Comparison of ENCODE assay signal across 22 mouse cellular contexts in genomic region chr3:142555623-142556022, GRCm38 (mm10). TPM values are rescaled to one million over a fixed set of nuclear protein-coding genes. Genes with fewer than 3 reads are reported as not detected.
DNase-seq lines count a peak whose midpoint lies in the region; ATAC-seq and TF ChIP-seq lines count a peak whose summit lies in the region.
"Had no signal": no experiment of that assay in that cellular context is flagged by ENCODE, and none has a peak within 500 bp of the region (broad histone marks: within the 10 kb centered on the region; RNA-seq: fewer than 3 reads in every experiment).

No protein-coding gene starts in this region.

- WGBS in hindbrain, embryonic 16.5 days = 82% methylated on average over 11 of the region's 11 CpGs
- WGBS in hindbrain, embryonic 10.5 days = 91% methylated on average over 11 of the region's 11 CpGs
- 66% methylated on average over 11 of the region's 11 CpGs for WGBS in lung, postnatal 0 days

- no peaks in the 10 kb centered on the region; the same call in 1 of the 2 replicates for H3K4me1 ChIP-seq in hindbrain, embryonic 16.5 days (ENCODE audit: control insufficient read depth, insufficient read depth, low read depth, low read length)
- peaks cover 3% of the 10 kb centered on the region for H3K4me1 ChIP-seq in hindbrain, embryonic 10.5 days (replicated peaks)
- H3K4me1 ChIP-seq in lung, postnatal 0 days (ENCODE audit: insufficient read depth, low read depth, low read length) = no peaks in the 10 kb centered on the region
- H3K4me1 ChIP-seq: embryonic facial prominence, embryonic 15.5 days; lung, embryonic 15.5 days had no signal

- H3K4me2 ChIP-seq in hindbrain, embryonic 16.5 days (ENCODE audit: low read length) = no peak overlapping the region
- H3K4me2 ChIP-seq in lung, postnatal 0 days (replicated peaks; ENCODE audit: low read depth, low read length) = no peak overlapping the region
- H3K4me2 ChIP-seq: embryonic facial prominence, embryonic 15.5 days; heart, embryonic 11.5 days; liver, embryonic 13.5 days; lung, embryonic 15.5 days had no signal

- H3K27ac ChIP-seq in hindbrain, embryonic 16.5 days (ENCODE audit: low read depth, low read length) = no peak overlapping the region
- H3K27ac ChIP-seq in hindbrain, embryonic 10.5 days = no peak overlapping the region
- no peak overlapping the region for H3K27ac ChIP-seq in lung, postnatal 0 days (ENCODE audit: low read length)
- H3K27ac ChIP-seq: embryonic facial prominence, embryonic 15.5 days; forebrain, embryonic 10.5 days; kidney, postnatal 0 days; limb, embryonic 10.5 days; liver, embryonic 13.5 days; lung, embryonic 15.5 days had no signal

- TF ChIP-seq CTCF in lung, postnatal 0 days (IDR thresholded peaks at IDR 0.05) = no peak

- H3K4me3 ChIP-seq in hindbrain, embryonic 16.5 days (ENCODE audit: low read length) = no peak overlapping the region
- H3K4me3 ChIP-seq in hindbrain, embryonic 10.5 days = no peak overlapping the region
- H3K4me3 ChIP-seq in lung, postnatal 0 days (ENCODE audit: low read depth, low read length) = no peak overlapping the region
- H3K4me3 ChIP-seq: embryonic facial prominence, embryonic 15.5 days; forebrain, embryonic 10.5 days; limb, embryonic 10.5 days; liver, embryonic 13.5 days; lung, embryonic 15.5 days had no signal

- no peaks in the 10 kb centered on the region for H3K36me3 ChIP-seq in hindbrain, embryonic 16.5 days (ENCODE audit: control insufficient read depth, insufficient read depth, low read length)
- H3K36me3 ChIP-seq in hindbrain, embryonic 10.5 days = no peaks in the 10 kb centered on the region
- H3K36me3 ChIP-seq in lung, postnatal 0 days (ENCODE audit: insufficient read depth, low read length) = no peaks in the 10 kb centered on the region
- H3K36me3 ChIP-seq: embryonic facial prominence, embryonic 15.5 days; forebrain, embryonic 10.5 days; limb, embryonic 10.5 days; liver, embryonic 13.5 days; lung, embryonic 15.5 days had no signal

- H3K9me3 ChIP-seq in hindbrain, embryonic 16.5 days (ENCODE audit: control insufficient read depth, low read length) = no peaks in the 10 kb centered on the region
- H3K9me3 ChIP-seq in hindbrain, embryonic 10.5 days = no peaks in the 10 kb centered on the region
- H3K9me3 ChIP-seq in lung, postnatal 0 days (ENCODE audit: low read length) = no peaks in the 10 kb centered on the region
- H3K9me3 ChIP-seq: embryonic facial prominence, embryonic 15.5 days; forebrain, embryonic 10.5 days; limb, embryonic 10.5 days; liver, embryonic 13.5 days; lung, embryonic 15.5 days had no signal

- H3K27me3 ChIP-seq in hindbrain, embryonic 16.5 days (replicated peaks; ENCODE audit: control insufficient read depth, insufficient read depth, low read length) = no peaks in the 10 kb centered on the region
- H3K27me3 ChIP-seq in hindbrain, embryonic 10.5 days (ENCODE audit: insufficient read depth, poor library complexity, severe bottlenecking) = no peaks in the 10 kb centered on the region
- no peaks in the 10 kb centered on the region for H3K27me3 ChIP-seq in lung, postnatal 0 days (replicated peaks; ENCODE audit: insufficient read depth, low read length)
- H3K27me3 ChIP-seq: embryonic facial prominence, embryonic 15.5 days; liver, embryonic 13.5 days; lung, embryonic 15.5 days had no signal

- DNase-seq in hindbrain, embryonic 10.5 days (ENCODE audit: low spot score) = no peak
- peak; percentile 10 for DNase-seq in lung, postnatal 0 days (ENCODE audit: low spot score)
- DNase-seq in lung, postnatal 14 days = no peak
- peak; percentile 27 for DNase-seq in kidney, postnatal 14 days
- DNase-seq in right cerebral cortex, postnatal 14 days = no peak
- DNase-seq in adipocyte (ENCODE audit: low spot score) = no peak
- DNase-seq: adrenal gland, postnatal 10 days; B cell, adult 2 months; cerebellum, postnatal 36 days; heart, postnatal 10 days; liver, embryonic 13.5 days; retina, postnatal 1 day; right cerebral cortex, postnatal 4 days had no signal

- ATAC-seq in hindbrain, embryonic 16.5 days = peak; percentile 45
- ATAC-seq in lung, postnatal 0 days = no peak; the same call in 1 of the 2 replicates
- ATAC-seq in erythroid progenitor cell, adult 5-6 weeks (replicated peaks; ENCODE audit: low FRiP score, poor library complexity, severe bottlenecking) = 0 out of 2 replicates have a peak, but pooled peaks have one; percentile 6

- no peak overlapping the region for H3K9ac ChIP-seq in hindbrain, embryonic 16.5 days (ENCODE audit: low read depth, low read length)
- H3K9ac ChIP-seq in lung, postnatal 0 days (replicated peaks; ENCODE audit: low read depth) = no peak overlapping the region
- H3K9ac ChIP-seq: embryonic facial prominence, embryonic 15.5 days; liver, embryonic 13.5 days; lung, embryonic 15.5 days had no signal

- no peak for TF ChIP-seq EP300 in lung, postnatal 0 days (IDR thresholded peaks at IDR 0.05)

RNA-seq across cellular contexts. Expression of gene Gbp3, which starts 4.2 kb away (rescaled TPM):
- polyA plus RNA-seq in hindbrain, embryonic 16.5 days (2015; fragmentation: Nextera tagmentation; extraction: Ambion mirVana) = 1.1 TPM in 2 replicates
- polyA plus RNA-seq in hindbrain, embryonic 10.5 days (2016; fragmentation: Nextera tagmentation; extraction: Ambion mirVana) = 0.16 and 0.54 TPM in 2 replicates
- 7.5 and 7.8 TPM in 2 replicates for polyA plus RNA-seq in lung, postnatal 0 days (2015; fragmentation: Nextera tagmentation; extraction: Ambion mirVana)
- 2.9 and 4.0 TPM in 2 replicates for total RNA-seq in erythroid progenitor cell, adult 5-6 weeks (2015; ENCODE audit: low replicate concordance)
- 1.8 and 10.4 TPM in 2 replicates for total RNA-seq in erythroid progenitor cell, adult 5-6 weeks (2017; ENCODE audit: low replicate concordance)

RNA-seq across cellular contexts. Expression of gene Gbp7, which starts 25.5 kb away (rescaled TPM):
- polyA plus RNA-seq in hindbrain, embryonic 16.5 days (2015; fragmentation: Nextera tagmentation; extraction: Ambion mirVana) = 2.3 and 2.9 TPM in 2 replicates
- polyA plus RNA-seq in hindbrain, embryonic 10.5 days (2016; fragmentation: Nextera tagmentation; extraction: Ambion mirVana) = 1.00 and 1.3 TPM in 2 replicates
- polyA plus RNA-seq in lung, postnatal 0 days (2015; fragmentation: Nextera tagmentation; extraction: Ambion mirVana) = 12.6 and 15.6 TPM in 2 replicates
- 15.1 and 20.9 TPM in 2 replicates for total RNA-seq in erythroid progenitor cell, adult 5-6 weeks (2015; ENCODE audit: low replicate concordance)
- total RNA-seq in erythroid progenitor cell, adult 5-6 weeks (2017; ENCODE audit: low replicate concordance) = 16.0 and 22.7 TPM in 2 replicates

RNA-seq across cellular contexts. Expression of gene Gbp2b, which starts 39.0 kb away (rescaled TPM):
- polyA plus RNA-seq in hindbrain, embryonic 16.5 days (2015; fragmentation: Nextera tagmentation; extraction: Ambion mirVana) = 0.10 and 0.19 TPM in 2 replicates
- not detected in 2 replicates for polyA plus RNA-seq in hindbrain, embryonic 10.5 days (2016; fragmentation: Nextera tagmentation; extraction: Ambion mirVana)
- polyA plus RNA-seq in lung, postnatal 0 days (2015; fragmentation: Nextera tagmentation; extraction: Ambion mirVana) = 0.05 TPM in 2 replicates
- not detected in 2 replicates for total RNA-seq in erythroid progenitor cell, adult 5-6 weeks (2015; ENCODE audit: low replicate concordance)
- not detected in 2 replicates for total RNA-seq in erythroid progenitor cell, adult 5-6 weeks (2017; ENCODE audit: low replicate concordance)
- total RNA-seq: left cerebral cortex, adult 18-20 months had no signal
- polyA plus RNA-seq: embryonic facial prominence, embryonic 15.5 days; forebrain, embryonic 10.5 days; heart, embryonic 11.5 days; limb, embryonic 10.5 days; liver, embryonic 13.5 days; lung, embryonic 15.5 days had no signal

Comparison
In these comparisons a context has a peak if more than half of its experiments do, and no peak if none do; other contexts are left out.
1. DNase-seq: peak in lung, postnatal 0 days (single experiment) and kidney, postnatal 14 days (single experiment); none in hindbrain, embryonic 10.5 days (single experiment), lung, postnatal 14 days (single experiment), right cerebral cortex, postnatal 14 days (single experiment) and adipocyte (single experiment).